Mouse (Mus musculus) liver, postnatal 0 days (tissue): ENCODE measurements around the gene 0610010K14Rik.

Source experiments
- CTCF ChIP-seq: sonication (generic); IDR thresholded peaks from 2 replicates; pipeline ENCODE4 v1.5.1; 2016; ENCODE audit warnings: antibody characterized with exemption, low read depth
- EP300 ChIP-seq: IDR thresholded peaks from 2 replicates; pipeline ENCODE4 v1.6.1; 2016; ENCODE audit warnings: antibody characterized with exemption, low read depth, mild to moderate bottlenecking

DNA sequence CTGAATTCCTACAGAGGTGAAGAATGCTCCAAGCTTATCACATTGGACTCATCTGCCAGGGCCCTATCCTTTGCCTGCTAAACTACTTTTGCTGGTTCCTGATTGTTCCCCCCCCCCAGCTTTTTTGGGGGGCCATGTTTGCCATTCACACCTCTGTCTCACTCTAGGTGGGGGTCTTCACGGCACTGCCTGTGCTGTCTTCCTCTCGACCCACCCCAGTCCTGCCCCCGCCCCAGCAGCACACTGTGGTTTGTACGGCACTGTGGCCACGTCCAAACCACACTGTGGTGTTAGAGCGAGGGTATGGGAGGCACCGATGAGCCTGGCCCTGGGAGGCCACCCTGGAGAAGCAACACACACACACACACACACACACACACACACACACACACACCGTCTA is 3.2 kb downstream of the 0610010K14Rik start:
- no peak for TF ChIP-seq CTCF
- no peak for TF ChIP-seq EP300
